Mouse (Mus musculus): ENCODE data around the gene Prrx2. TPM values are rescaled to one million over a fixed set of nuclear protein-coding genes. Genes with fewer than 3 reads are reported as not detected.

The Prrx2 gene
- polyA plus RNA-seq, 1 experiment = 4.7 TPM

- Histone ChIP-seq H3K36me3 (ENCODE audit: control insufficient read depth, insufficient read depth, low read length) (no peaks in the 10 kb centered on the region), H3K27ac (ENCODE audit: insufficient read depth, low read depth, low read length) (no peak overlapping the region), H3K4me1 (ENCODE audit: control insufficient read depth, insufficient read depth, low read length) (no peaks in the 10 kb centered on the region), H3K4me3 (ENCODE audit: insufficient read depth, low read depth, low read length) (no peak overlapping the region), H3K27me3 (replicated peaks; ENCODE audit: control insufficient read depth, insufficient read depth, low read length) (no peaks in the 10 kb centered on the region)
- DNase-seq = no peak
- TF ChIP-seq POLR2A (IDR thresholded peaks at IDR 0.05; ENCODE audit: low read depth, low read length) (no peak), CTCF (conservative IDR thresholded peaks at IDR 0.05; ENCODE audit: insufficient read depth, insufficient read length, low read depth, low read length) (no peak)
- WGBS = 30% methylated on average over 20 of the region's 21 CpGs
Observed at GRCm38 (mm10) chr2:30836238-30836990, 1.6 kb downstream of the Prrx2 start.

- H3K4me3 ChIP-seq (ENCODE audit: insufficient read depth, low read depth, low read length) = no peak overlapping the region
- H3K27me3 ChIP-seq (replicated peaks; ENCODE audit: control insufficient read depth, insufficient read depth, low read length) = no peaks in the 10 kb centered on the region
- no peak for DNase-seq
- H3K4me1 ChIP-seq (ENCODE audit: control insufficient read depth, insufficient read depth, low read length) = no peaks in the 10 kb centered on the region
- H3K36me3 ChIP-seq (ENCODE audit: control insufficient read depth, insufficient read depth, low read length) = no peaks in the 10 kb centered on the region
- WGBS = 46% methylated on average over 10 of the region's 10 CpGs
- TF ChIP-seq POLR2A (IDR thresholded peaks at IDR 0.05; ENCODE audit: low read depth, low read length) = no peak
- no peak for TF ChIP-seq CTCF (conservative IDR thresholded peaks at IDR 0.05; ENCODE audit: insufficient read depth, insufficient read length, low read depth, low read length)
- H3K27ac ChIP-seq (ENCODE audit: insufficient read depth, low read depth, low read length) = no peak overlapping the region
Observed at GRCm38 (mm10) chr2:30842615-30843014, 7.8 kb downstream of the Prrx2 start.

GRCm38 (mm10) chr2:30845152-30846070, 10.6 kb downstream of the Prrx2 start:
- H3K4me3 ChIP-seq (ENCODE audit: insufficient read depth, low read depth, low read length) = peak overlapping the region; percentile 32
- DNase-seq = peak; percentile 17
- no peak for TF ChIP-seq POLR2A (IDR thresholded peaks at IDR 0.05; ENCODE audit: low read depth, low read length)
- TF ChIP-seq CTCF (conservative IDR thresholded peaks at IDR 0.05; ENCODE audit: insufficient read depth, insufficient read length, low read depth, low read length) = no peak
- no peaks in the 10 kb centered on the region for H3K27me3 ChIP-seq (replicated peaks; ENCODE audit: control insufficient read depth, insufficient read depth, low read length)
- 2% methylated on average over 80 of the region's 80 CpGs for WGBS
- H3K4me1 ChIP-seq (ENCODE audit: control insufficient read depth, insufficient read depth, low read length) = no peaks in the 10 kb centered on the region
- H3K27ac ChIP-seq (ENCODE audit: insufficient read depth, low read depth, low read length) = no peak overlapping the region
- no peaks in the 10 kb centered on the region for H3K36me3 ChIP-seq (ENCODE audit: control insufficient read depth, insufficient read depth, low read length)

GRCm38 (mm10) chr2:30846236-30846635, 11.5 kb downstream of the Prrx2 start:
- Histone ChIP-seq H3K27me3 (replicated peaks; ENCODE audit: control insufficient read depth, insufficient read depth, low read length) (no peaks in the 10 kb centered on the region), H3K36me3 (ENCODE audit: control insufficient read depth, insufficient read depth, low read length) (no peaks in the 10 kb centered on the region), H3K4me1 (ENCODE audit: control insufficient read depth, insufficient read depth, low read length) (no peaks in the 10 kb centered on the region), H3K4me3 (ENCODE audit: insufficient read depth, low read depth, low read length) (no peak overlapping the region), H3K27ac (ENCODE audit: insufficient read depth, low read depth, low read length) (no peak overlapping the region)
- TF ChIP-seq POLR2A (IDR thresholded peaks at IDR 0.05; ENCODE audit: low read depth, low read length) = no peak
- TF ChIP-seq CTCF (conservative IDR thresholded peaks at IDR 0.05; ENCODE audit: insufficient read depth, insufficient read length, low read depth, low read length) = no peak
- DNase-seq = no peak
- WGBS = 84% methylated on average over 8 of the region's 8 CpGs

- Histone ChIP-seq H3K36me3 (ENCODE audit: control insufficient read depth, insufficient read depth, low read length) (no peaks in the 10 kb centered on the region), H3K4me1 (ENCODE audit: control insufficient read depth, insufficient read depth, low read length) (no peaks in the 10 kb centered on the region), H3K27ac (ENCODE audit: insufficient read depth, low read depth, low read length) (no peak overlapping the region), H3K4me3 (ENCODE audit: insufficient read depth, low read depth, low read length) (no peak overlapping the region), H3K27me3 (replicated peaks; ENCODE audit: control insufficient read depth, insufficient read depth, low read length) (no peaks in the 10 kb centered on the region)
- TF ChIP-seq CTCF (conservative IDR thresholded peaks at IDR 0.05; ENCODE audit: insufficient read depth, insufficient read length, low read depth, low read length) = no peak
- no peak for TF ChIP-seq POLR2A (IDR thresholded peaks at IDR 0.05; ENCODE audit: low read depth, low read length)
- DNase-seq = no peak
- WGBS = 49% methylated on average over 6 of the region's 6 CpGs
Observed at GRCm38 (mm10) chr2:30846723-30847122, 12.0 kb downstream of the Prrx2 start.

GRCm38 (mm10) chr2:30848184-30848583, 13.4 kb downstream of the Prrx2 start:
- Histone ChIP-seq H3K36me3 (ENCODE audit: control insufficient read depth, insufficient read depth, low read length) (no peaks in the 10 kb centered on the region), H3K4me3 (ENCODE audit: insufficient read depth, low read depth, low read length) (no peak overlapping the region), H3K27me3 (replicated peaks; ENCODE audit: control insufficient read depth, insufficient read depth, low read length) (no peaks in the 10 kb centered on the region), H3K27ac (ENCODE audit: insufficient read depth, low read depth, low read length) (no peak overlapping the region), H3K4me1 (ENCODE audit: control insufficient read depth, insufficient read depth, low read length) (no peaks in the 10 kb centered on the region)
- DNase-seq = no peak
- TF ChIP-seq CTCF (conservative IDR thresholded peaks at IDR 0.05; ENCODE audit: insufficient read depth, insufficient read length, low read depth, low read length) = no peak
- no peak for TF ChIP-seq POLR2A (IDR thresholded peaks at IDR 0.05; ENCODE audit: low read depth, low read length)
- 64% methylated on average over 8 of the region's 8 CpGs for WGBS

GRCm38 (mm10) chr2:30850581-30850980, 15.8 kb downstream of the Prrx2 start:
- WGBS = 40% methylated on average over 6 of the region's 6 CpGs
- no peak overlapping the region for H3K27ac ChIP-seq (ENCODE audit: insufficient read depth, low read depth, low read length)
- no peaks in the 10 kb centered on the region for H3K36me3 ChIP-seq (ENCODE audit: control insufficient read depth, insufficient read depth, low read length)
- TF ChIP-seq CTCF (conservative IDR thresholded peaks at IDR 0.05; ENCODE audit: insufficient read depth, insufficient read length, low read depth, low read length) = no peak
- H3K27me3 ChIP-seq (replicated peaks; ENCODE audit: control insufficient read depth, insufficient read depth, low read length) = no peaks in the 10 kb centered on the region
- H3K4me3 ChIP-seq (ENCODE audit: insufficient read depth, low read depth, low read length) = no peak overlapping the region
- no peaks in the 10 kb centered on the region for H3K4me1 ChIP-seq (ENCODE audit: control insufficient read depth, insufficient read depth, low read length)
- no peak for DNase-seq
